Mouse (Mus musculus) cerebellum, adult 2 months (tissue): ENCODE results near the gene Xlr4a.

Source experiments
- CTCF ChIP-seq: fragments of 200-500 bp; IDR thresholded peaks from 2 replicates; pipeline ENCODE4 v1.5.1; 2011; ENCODE audit warnings: low read depth, mild to moderate bottlenecking, control low read depth, low read length, moderate library complexity, borderline replicate concordance; ENCODE audit not compliant: insufficient read depth
- POLR2A ChIP-seq: fragments of 200-500 bp; IDR thresholded peaks from 2 replicates; pipeline ENCODE4 v1.6.1; 2011; ENCODE audit warnings: low read length, control low read depth, borderline replicate concordance; ENCODE audit not compliant: insufficient read depth

GRCm38 (mm10) chrX:73063512-73064414 lies 18.5 kb downstream of the Xlr4a start:
- TF ChIP-seq CTCF: no peak
- no peak for TF ChIP-seq POLR2A
